Mouse (Mus musculus) embryo, embryonic 10 days (tissue): ENCODE results near the gene Lhcgr.
"Not testable (repeated sequence)": the region's sequence is repeated elsewhere in the genome, so short reads cannot be mapped to it uniquely, and the experiment has no call there.

ENCODE experiments used
- DNase-seq: peaks from one replicate; pipeline ENCODE4 v3.0.0-alpha.2; 2015; ENCODE audit warnings: low spot score

Lhcgr gene

DNA sequence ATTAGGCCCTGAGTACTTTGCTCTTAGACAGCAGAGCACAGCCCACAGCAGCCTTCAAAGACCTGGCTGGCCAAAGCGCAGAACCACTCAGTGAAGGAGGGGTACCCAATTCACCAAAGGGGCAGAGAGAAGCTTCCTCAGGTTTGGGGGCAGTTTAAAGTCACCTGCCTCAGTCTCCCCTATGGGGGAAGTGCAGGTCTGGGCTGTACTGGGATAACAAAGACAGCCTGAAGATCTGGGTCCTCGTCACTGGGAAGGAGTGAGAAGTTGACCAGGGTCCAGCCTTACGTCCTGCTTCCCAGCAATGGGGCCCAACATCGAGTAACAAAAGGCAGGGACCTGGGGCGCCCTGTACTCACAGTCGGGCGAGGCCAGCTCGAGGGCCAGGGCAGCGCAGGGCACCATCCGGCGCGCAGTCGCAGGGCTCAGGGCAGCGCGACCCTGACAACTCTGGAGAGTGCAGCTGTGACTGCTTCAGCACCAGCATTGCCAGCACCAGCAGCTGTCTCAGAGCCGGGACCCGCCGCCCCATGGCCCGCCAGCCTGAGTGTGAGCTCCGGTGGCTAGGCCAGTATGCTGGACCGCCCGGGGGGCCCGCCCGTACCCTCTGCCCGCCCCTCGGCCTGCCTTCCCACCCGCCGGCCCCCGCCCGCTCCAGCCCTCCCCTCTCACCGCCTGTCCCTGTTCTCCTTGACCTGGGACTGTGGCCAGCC is at the start of gene Lhcgr:
TSS of gene Lhcgr (minus strand) at position 551 of the 713 bp plus-strand sequence.
- peak; percentile 48 for DNase-seq

DNA sequence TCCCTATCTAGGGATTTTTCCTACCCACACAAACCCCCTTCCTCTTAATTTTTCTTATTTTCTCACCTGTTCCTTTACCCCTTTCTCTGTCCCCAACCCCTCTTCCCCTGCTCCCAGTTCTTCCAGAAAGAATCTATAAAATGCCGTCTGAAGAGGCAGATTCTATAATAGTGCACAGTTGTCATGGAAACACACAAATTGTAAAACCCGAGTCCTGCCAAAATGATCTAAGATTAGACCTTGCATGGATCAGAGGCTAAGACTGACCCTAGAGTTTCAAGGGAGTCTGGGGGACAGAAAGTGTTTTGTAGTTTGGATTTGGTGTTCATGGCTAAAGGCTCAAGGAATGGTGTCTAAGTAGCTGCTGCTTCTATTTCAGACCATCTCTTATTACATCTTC is 25.8 kb upstream of the Lhcgr start:
- DNase-seq, result no peak

DNA sequence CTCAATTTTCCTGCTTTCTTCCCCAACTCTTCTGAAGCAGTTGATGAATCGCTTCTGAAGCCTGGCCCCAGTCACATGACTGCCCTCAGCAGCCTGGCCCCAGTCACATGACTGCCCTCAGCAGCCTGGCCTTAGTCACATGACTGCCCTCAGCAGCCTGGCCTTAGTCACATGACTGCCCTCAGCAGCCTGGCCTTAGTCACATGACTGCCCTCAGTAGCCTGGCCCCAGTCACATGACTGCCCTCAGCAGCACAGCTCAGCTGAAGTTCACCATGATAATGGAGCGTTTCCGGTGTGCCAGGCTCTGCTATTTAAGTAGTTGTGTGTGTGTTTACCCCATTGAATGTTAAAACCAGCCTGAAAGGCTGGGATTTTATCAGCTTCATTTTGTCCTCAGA is 21.2 kb upstream of the Lhcgr start:
- DNase-seq, result not testable (repeated sequence)

DNA sequence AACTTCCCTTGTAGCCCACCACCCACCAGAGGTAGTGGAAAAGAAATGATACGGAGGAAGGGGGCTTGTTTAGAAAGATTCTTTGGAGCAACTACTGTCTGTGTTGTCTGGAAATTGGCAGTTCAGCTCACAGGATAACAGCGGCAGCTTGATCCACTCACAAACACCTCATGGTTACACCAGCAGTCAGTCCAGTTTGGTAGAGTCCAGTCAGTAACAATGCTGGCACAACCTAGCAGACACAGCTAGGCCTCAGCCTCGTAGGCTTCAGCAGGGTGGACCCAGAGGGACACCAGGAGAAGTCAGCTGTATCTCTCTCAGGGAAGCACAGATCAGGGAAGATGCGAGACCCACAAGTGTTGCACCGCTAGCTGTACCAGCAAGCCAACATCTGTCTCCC is 19.0 kb upstream of the Lhcgr start:
- DNase-seq, result no peak

DNA sequence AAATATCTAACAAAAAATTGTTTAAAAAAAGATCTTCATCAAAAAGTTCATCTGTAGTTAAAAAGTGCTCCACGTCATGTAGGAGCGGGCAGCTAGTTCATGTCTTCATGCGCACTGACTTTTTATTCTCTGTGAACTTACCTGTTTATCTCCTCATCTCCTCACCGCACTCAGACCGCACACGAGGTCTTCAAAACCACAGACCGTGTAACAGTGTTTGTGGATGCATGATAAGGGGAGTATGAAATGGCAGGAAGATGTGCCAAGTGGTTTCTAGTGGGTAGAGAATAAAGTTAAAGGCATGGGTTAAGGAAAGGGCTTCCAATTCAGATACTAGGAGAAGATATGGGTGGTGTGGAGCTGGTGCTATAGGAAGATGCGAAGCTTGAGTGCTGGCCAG is 14.6 kb upstream of the Lhcgr start:
- DNase-seq, result no peak

DNA sequence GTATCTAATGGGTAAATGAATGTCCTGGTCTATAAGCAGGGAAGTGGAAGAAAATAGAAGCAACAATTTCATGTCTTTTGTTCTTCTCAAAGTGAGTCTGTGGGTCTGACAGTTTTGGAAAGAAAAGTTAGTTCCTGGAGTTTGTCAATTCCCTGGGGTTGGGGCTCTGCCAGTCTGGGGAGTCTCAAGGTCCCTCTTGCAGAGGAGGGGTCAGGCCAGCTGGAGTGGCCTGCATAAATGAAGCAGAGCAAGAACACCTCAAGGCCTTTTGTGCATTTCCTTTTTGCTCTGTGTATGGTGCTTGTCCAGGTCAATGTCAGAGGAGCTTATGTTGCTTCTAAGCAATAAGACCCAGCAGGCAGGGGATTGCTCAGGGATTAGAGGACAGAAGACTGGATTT is 11.7 kb upstream of the Lhcgr start:
- DNase-seq, result no peak

DNA sequence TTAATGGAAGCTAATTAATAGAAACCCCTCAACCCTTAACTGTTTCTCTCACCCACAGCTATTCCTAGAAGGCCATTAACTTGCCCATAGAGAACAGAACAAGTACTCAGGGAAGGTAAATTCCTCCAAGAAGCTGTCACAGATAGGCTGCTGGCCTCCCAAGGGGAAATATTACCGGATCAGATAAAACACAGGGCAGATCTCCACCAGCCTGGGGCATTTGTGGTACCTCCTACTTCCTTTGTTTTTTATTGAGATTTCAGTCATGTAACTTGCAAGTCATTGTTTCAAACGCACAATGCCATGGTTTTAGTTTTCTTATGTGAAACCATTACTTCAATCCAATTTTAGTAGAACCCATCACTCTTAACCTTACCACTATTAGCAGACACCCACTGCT is 1.1 kb downstream of the Lhcgr start:
- DNase-seq, result no peak

DNA sequence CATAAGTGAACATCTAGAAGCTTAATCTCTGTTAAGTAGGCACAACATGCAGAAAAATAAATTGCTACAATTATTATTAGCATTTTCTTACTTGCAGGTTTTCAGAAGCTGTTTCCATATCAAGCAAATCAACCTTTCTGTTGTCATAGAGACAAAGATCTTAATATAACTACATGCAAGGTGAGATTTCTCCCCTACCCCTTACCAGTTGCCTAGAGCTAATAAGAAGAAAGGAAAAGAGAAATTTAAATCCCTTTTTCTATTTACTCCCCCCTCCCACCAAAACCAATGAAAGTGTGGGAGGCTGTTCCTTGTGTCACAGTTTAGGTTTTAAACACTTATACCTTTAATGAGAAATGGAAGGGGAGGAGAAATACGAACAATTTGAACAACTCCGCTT is 3.4 kb downstream of the Lhcgr start:
- no peak for DNase-seq

DNA sequence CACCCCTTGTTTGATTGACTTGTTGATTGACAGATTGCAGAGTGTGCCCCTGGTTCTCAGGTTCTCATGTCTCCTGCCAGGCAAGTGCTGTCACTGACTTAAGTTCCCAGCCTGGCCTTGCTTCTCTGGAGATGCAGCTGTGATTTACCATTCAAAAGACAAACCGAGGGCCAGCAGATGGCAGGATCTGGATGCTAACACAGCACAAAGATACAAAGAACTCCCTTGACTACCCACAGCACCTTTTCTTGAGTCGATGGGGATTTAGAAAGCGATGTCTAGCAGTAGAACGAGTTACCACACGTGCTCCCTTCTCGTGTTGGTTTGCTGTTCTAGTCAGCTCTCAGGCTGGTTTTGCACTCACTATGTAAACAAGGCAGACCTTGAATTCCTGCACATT is 4.9 kb downstream of the Lhcgr start:
- DNase-seq, result no peak

DNA sequence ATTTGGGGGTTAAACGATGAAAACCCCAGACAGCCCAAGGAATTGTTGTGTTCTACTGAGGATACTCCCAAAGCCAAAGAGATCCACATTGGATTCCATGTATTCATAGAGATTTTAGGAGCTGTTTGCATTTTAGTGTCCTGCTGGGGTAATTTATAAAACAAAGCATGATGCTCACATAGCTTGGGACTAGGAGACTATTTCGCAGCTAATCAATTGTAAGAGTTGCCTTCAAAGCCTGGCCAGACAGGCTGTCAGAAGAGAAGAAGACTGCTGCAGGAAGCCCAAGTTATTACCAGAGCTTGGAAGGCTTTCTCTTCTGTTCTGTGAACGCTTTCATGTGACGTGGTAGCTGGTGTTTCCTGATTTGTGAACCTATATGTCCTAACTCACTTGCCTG is 5.4 kb downstream of the Lhcgr start:
- DNase-seq, result no peak

DNA sequence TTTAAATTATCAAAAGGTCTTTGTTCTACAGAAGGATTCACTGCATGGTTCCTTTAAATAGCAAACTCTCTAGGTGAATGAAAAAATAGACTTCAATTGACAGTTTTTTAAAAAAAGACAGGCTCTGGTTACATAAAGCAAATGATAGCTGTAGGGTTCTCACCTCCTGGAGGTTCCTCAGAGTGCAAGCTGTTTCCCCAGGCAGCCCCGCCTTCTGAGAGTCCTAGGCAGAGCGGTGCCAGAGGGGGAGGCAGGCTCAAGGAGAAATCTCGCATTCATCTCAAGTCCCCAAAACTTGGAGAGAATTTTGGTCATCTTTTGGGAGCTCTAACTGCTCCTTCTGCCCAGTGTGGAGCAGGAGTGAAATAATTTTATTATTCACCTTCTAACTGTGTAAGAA is 12.6 kb downstream of the Lhcgr start:
- no peak for DNase-seq

DNA sequence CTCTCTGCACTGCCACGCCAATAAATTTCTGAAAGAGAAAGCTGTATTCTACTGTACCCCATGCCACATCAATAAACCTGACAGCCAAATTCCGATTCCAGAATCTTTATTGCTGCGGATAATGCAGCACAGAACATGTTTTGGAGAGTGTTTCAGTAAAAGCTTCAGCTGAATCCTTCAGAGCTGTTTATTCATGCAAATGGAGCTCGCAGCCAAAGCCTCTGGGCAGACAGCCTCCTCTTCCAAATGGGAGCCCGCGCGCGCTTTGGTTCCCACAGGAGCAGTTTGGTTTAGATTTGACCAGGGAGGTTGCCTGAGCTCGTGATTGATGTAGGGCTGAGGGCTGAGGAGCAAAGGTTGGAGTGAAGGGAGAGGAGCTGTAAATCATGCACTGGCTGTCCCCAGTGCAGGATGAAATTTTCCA is 17.7 kb downstream of the Lhcgr start:
- DNase-seq, result peak; percentile 33

DNA sequence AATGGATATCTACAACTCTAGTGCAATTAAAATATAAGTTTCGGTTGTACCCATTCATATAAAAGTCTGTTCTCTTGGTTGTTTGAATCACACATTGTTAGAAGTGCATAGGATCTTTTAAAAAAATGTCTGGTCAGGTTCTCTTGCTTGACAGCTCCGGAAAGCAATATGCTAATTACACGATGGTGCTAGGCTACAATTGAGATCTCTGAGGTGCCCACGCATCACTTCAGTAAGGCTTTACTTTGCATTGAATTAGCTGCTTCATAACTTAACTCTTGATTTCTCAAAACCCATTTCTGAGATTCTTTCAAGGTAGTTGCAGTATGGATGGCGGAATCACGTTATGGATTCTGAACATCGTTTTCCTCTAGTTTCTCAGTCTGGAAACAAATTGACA is 21.7 kb downstream of the Lhcgr start:
- DNase-seq, result no peak

DNA sequence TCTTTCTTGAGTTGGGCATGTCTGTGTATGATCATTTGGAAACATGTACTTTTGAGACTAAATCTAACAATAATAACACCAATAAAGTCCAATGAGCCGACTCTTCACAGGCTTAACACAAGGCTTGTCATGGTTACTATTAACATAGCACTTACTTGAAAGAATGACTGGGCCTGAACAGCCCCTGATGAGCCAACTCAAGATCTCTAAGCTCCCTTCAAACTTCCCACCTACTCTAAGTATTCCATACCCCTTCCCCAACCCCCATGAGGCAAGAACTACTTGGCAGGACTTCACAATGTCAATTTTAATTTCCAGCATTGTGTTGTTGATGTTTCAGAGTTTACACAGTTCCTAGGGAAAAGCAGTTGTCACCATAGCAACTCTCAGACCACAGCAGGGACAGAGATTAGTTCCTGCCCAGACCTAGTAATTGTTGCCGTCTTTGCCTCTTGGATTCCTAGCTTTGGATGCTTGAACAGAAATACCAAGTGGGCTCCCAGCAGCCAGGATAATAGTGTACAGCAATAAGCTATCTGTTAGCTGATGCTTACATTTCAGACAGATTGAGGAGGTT is 22.4 kb downstream of the Lhcgr start:
- no peak for DNase-seq

DNA sequence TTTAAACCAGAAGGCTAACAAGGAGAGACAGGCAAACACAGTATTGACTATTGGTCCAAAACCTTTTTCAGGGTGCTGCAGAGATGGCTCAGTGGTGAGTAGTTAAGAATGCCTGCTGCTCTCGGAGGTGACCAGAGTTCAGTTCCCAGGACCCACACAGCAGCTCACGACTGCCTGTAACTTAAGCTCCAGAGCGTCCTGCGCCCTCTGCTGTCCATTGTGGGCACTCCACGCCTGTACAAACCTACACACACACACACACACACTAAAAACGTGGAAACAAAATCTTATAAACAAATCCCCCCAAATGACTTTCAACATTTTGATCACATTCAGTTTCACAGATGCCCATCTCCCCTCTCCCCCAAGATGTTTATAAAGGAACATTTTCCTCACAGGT is 24.9 kb downstream of the Lhcgr start:
- no peak for DNase-seq

DNA sequence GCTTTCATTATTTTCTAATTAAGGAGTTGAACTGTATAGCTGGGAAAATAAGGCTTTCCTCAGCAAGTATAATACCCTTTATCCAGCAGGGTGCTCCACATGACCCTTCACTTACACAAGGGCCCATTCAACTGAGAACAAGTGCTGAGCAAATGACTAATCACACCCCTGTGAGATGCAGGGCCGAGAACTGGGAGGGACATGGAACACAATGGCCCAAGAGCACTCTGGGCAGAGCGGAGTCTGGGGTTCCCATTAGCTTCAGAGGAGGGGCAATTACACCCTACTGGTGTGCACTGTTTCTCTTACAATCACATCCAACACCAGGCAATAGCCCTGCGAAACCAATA is 27.7 kb downstream of the Lhcgr start:
- DNase-seq, result peak; percentile 73

DNA sequence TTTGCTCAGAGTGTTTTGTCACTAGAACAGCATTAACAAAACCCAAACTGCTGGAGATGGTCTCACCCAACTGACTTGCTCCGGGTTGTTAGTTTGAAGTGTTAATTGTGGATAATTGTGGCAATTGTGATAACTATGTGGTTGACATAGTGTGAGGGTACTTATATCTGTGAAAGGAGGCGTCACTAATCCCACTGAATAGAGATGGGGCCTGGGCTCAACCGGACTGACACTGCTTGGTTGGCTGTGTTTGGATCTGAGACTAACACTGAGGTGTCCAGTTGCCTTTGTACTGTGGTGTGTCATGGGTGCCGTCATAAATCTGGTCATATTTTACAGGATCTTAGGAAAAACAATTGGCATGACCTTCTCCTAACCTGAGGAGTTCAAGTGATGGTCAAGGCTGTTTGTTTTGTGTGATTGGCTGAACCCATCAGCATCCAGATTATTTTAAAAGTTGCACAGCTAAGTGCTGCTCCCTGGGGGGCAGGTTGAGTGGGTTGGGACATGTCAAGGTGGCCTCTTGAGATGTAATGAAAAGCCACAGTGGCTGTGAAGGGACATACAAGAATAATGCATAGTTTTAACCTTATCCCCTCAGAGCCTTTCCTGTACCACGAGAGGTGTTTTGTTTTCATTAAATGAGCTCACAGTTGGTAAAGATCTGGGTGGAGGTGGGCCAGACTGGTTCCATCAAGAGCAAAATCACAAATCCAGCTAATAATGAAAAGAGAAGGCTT is 28.2 kb downstream of the Lhcgr start:
- peak; percentile 34 for DNase-seq

DNA sequence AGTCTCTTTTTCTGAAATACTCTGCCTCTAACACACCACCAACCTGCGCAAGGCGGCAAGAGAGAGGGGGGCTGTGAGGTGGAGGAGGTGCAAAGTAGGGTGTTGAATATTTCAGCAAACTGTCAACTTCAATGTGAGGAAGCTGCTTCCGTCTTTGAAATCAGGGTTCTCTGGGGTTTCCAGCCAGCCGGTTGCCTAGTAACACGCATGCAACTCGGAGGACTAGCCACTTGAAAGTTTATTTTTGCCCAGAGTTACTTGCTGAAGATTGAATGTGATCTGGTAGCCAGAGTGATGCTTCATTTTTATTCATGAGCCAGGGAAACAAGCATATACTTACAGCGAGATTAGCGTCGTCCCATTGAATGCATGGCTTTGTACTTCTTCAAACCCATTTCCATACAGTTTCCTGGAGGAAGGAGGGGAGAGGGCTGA is 33.8 kb downstream of the Lhcgr start:
- DNase-seq, result no peak

DNA sequence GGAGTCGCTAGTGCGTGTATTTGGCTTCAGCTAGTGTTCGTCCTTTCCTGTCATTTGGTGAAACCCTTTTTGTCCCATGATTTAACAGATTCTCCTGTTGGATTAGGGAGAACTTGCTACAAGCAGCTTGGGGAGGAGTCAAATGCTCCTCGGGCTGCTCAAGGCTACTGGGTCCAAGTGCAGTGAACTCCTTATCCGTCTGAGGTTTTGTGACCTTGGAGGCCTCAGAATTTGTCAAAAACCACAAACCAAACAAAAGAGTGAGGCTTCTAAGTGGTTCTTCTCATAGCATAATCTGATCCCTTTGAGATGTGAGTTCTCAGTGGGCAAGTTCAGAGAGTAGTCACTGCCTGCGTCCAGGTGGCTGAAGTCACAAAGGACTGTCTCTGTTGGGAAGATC is 36.0 kb downstream of the Lhcgr start:
- DNase-seq, result no peak

DNA sequence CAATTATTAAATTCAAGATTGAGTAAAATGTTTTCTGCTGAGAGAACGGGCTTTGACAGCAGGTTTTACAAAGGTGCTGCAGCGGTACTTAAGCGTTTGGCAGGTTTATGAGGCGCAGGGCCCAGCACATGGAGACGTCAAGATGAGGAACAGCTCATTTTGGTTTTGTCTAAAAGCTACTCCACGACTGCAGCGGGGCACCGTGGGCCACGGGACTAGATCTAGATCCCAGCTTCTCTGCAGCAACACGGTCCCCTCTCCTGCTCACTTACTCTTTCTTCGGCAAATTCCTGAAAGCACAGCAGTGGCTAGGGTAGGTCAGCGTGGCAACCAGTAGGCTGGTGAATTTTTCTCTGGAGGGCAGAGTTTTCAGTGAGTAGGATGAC is 38.3 kb downstream of the Lhcgr start:
- no peak for DNase-seq

DNA sequence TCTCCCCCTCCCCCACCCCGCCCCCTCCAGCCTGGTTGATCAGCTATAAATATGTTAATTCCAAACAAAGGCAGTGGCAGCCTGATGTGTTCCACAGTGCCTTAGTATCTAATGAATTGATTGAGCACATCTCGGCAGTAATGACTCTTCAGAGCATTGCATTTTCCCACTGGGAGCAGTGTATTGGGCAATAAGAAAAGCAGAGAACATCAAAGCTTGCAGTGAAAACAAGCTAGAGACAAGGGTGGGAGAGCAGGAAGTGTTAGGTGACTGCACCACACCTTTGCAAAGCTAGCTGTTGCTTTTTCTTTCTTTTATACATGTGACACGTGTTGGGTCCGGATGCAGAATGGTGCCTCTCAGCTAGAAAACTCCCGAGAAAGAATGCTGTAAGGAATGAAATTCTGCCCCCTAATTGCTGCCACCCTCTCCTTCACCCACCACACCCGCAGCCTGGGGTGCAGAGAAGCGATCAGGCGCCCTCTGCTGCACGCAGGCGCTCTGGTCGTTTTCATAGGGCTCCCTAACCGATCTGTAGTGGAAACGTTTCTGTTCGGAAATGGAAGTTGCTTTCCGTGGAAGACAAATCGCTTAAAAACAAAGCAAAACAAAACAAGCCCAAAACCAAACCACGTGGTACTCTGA is 38.8 kb downstream of the Lhcgr start:
- peak; percentile 66 for DNase-seq

DNA sequence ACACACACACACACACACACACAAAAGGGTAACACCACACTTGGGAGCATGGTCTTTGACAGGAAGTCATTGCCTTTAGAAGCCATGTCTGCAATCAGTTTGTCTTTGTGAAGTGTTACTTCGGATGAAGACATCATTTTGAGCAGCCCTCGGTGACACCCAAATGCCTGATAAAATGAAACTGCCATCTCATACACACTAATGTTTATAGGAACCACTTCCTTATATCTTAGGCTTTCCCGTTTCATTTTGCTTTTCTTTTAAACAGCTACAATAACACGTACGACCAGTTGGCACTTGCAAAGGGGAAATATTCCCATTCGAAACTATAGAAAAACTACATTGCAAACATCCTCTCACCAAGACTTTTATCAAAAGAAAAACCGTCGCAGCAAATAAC is 42.1 kb downstream of the Lhcgr start:
- no peak for DNase-seq

DNA sequence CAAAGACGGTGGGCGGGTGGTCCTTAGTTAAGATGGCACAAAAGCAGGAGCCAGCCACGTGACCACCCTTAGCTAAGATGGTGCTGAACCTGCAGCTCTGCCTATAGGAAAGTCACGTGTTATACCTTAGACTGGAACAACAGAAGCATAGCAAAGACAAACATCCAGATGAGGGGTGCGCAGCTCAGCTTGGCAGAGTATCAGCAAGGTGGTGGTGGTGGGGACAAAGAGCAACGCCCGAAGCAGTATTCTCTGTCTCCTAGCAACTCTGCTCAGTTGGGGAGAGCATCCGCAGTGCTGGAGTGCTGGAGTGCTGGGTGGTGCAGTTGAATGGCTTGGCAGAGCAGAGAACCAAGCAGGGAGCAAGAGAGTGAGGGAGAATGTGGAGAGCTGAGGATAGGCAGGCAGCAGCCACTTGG is 85.5 kb downstream of the Lhcgr start:
- peak; percentile 15 for DNase-seq
